Mouse (Mus musculus): ENCODE measurements around the gene Olfm1. TPM values are rescaled to one million over a fixed set of nuclear protein-coding genes. Genes with fewer than 3 reads are reported as not detected.
A peak's percentile ranks its signal among the peaks of the same experiment; 100 is the strongest.

Olfm1 gene
- polyA plus RNA-seq, 1 experiment from 2014 or later = 4.9 TPM

DNA sequence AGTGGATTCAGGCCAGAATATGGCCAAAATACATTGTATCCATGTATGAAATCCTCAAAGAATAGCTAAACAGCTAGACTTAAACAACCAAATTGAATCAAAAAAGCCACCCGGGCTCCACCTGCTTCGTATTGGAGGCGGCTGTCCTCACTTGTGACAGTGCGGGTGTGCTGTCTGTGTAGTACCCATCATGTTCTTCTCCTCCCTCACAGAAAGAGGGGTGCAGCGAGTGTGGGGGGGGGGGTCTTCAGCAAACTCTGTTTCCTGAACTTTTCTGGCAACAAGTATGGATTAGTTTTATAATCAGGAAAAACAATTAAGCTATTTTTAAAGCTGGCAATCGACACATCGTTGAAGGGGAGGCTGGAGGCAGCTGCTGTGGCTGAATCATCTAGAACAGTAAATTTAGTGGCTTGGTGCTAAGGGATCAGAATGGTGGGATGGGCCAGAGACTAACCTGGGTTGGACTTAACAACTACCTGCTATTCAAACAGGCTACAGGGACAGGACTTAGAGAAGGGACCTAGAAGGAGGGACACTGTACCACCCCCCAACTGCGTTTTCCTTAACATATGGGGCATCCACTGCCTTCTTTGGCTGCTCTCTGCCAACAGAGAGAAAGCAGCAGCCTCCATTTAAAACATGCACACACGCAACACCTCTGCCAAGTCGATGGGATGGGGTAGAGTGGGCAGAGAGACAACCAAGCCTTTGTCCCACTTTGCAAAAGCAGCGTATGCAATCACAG lies 79.6 kb downstream of the Olfm1 start:
- ATAC-seq (ENCODE audit: extremely low read depth, insufficient number of reproducible peaks, low FRiP score, low TSS enrichment) = no peak
- H3K4me2 ChIP-seq = no peak overlapping the region

DNA sequence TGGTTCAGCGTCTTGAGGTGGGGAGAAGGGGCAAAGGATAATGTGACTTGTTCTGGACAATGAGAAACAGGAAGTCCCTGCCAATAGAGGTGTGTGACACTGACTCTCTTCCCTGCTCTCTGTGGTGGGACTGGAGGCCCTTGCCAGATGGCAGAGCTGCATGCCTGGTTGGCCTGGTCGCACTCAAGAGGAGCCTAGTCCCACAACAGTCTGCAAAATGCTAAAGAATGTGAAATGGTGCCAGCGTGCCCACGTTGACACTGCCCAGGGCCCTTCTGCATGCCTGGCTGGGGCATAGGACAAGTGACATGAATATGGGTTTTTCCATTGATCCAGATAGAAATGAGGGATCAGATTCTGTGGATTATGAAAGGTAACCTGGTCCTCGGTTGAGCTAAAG lies 81.2 kb downstream of the Olfm1 start:
- Histone ChIP-seq H3K36me3 (no peaks in the 10 kb centered on the region), H3K27ac (replicated peaks) (no peak overlapping the region), H3K9me3 (no peaks in the 10 kb centered on the region), H3K27me3 (replicated peaks) (0 out of 2 replicates have a peak, but pooled peaks cover 6% of the 10 kb centered on the region), H3K4me2 (no peak overlapping the region), H3K9ac (no peak overlapping the region), H3K4me1 (peaks cover 32% of the 10 kb centered on the region), H3K4me3 (no peak overlapping the region)
- 78% methylated on average over 5 of the region's 5 CpGs for WGBS
- ATAC-seq (ENCODE audit: extremely low read depth, insufficient number of reproducible peaks, low FRiP score, low TSS enrichment) = no peak

More for the DNA sequence above, 79.6 kb downstream of the Olfm1 start:
- Histone ChIP-seq H3K4me1 (peaks cover 16% of the 10 kb centered on the region), H3K9ac (no peak overlapping the region), H3K27me3 (replicated peaks) (0 out of 2 replicates have a peak, but pooled peaks cover 6% of the 10 kb centered on the region), H3K27ac (replicated peaks) (no peak overlapping the region), H3K36me3 (no peaks in the 10 kb centered on the region), H3K9me3 (no peaks in the 10 kb centered on the region), H3K4me3 (no peak overlapping the region)
- 71% methylated on average over 11 of the region's 11 CpGs for WGBS

DNA sequence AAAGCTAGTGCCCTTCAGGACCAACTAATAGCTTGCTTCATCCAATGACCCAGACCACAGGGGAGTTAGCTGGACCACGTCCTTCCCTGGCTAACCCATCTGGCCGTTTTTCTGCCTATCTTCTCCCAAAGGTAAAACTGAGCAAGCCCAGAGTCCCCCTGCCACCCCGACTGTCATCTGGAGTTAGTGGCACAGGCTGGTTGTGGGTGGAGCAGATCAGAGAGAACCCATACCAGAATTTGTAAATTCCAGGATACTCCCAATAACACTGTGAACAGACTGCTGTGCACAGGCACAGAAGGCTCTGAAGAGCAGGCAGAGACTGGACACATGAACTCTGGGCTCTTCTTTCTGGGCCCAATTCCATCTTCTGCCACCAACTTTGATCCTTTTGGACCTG lies 82.6 kb downstream of the Olfm1 start:
- 57% methylated on average over 3 of the region's 3 CpGs for WGBS
- Histone ChIP-seq H3K36me3 (no peaks in the 10 kb centered on the region), H3K4me2 (no peak overlapping the region), H3K4me1 (peaks cover 39% of the 10 kb centered on the region), H3K9ac (no peak overlapping the region), H3K4me3 (no peak overlapping the region), H3K9me3 (no peaks in the 10 kb centered on the region), H3K27me3 (replicated peaks) (0 out of 2 replicates have a peak, but pooled peaks cover 6% of the 10 kb centered on the region), H3K27ac (replicated peaks) (no peak overlapping the region)
- ATAC-seq (ENCODE audit: extremely low read depth, insufficient number of reproducible peaks, low FRiP score, low TSS enrichment) = no peak

DNA sequence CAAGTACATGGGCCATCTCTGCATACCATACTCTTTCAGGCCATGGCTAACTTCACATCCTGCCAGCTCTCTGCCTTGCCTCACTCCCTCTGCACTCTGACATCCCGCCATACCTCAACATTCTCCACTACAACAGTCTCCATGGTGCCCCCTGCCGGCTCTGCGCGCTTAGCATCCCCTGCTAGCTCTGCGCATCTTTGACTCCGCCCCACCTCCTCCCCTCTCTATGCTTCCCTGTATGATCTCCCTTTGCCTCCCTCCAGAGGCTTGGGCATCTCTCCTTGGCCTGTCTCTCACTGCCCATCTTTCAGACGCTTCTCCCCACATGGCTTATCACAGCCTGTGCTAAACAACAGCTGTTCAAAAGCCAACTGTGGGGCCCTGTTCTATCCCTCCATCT lies 85.4 kb downstream of the Olfm1 start:
- H3K4me3 ChIP-seq = no peak overlapping the region
- H3K27me3 ChIP-seq (replicated peaks) = 0 out of 2 replicates have a peak, but pooled peaks cover 6% of the 10 kb centered on the region
- peaks cover 34% of the 10 kb centered on the region for H3K4me1 ChIP-seq
- no peak for ATAC-seq (ENCODE audit: extremely low read depth, insufficient number of reproducible peaks, low FRiP score, low TSS enrichment)
- H3K9ac ChIP-seq = no peak overlapping the region
- no peak overlapping the region for H3K4me2 ChIP-seq
- 10% methylated on average over 7 of the region's 7 CpGs for WGBS
- no peaks in the 10 kb centered on the region for H3K9me3 ChIP-seq
- H3K36me3 ChIP-seq = no peaks in the 10 kb centered on the region
- 0 out of 2 replicates have a peak overlapping the region, but pooled peaks have one; percentile 55 for H3K27ac ChIP-seq (replicated peaks)

DNA sequence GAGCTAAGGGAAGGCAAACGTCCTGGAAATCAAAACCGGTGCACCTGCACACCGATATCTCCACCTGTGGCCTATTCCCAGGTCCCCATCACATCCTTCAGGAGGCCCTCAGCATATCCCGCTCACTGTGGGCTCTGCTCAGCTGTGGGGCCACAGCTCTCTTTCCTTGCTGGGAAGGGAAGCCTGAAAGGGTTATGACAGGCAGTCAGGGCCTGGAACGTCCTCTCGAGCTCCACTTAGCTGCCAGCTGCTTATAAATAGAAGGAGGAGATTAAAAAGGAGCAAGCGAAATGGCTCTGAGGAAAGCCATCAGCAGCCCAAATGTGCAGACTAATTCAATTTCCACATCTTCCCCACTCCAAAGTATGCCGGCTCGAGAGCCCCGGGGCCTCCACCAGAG lies 86.1 kb downstream of the Olfm1 start:
- no peaks in the 10 kb centered on the region for H3K36me3 ChIP-seq
- no peak overlapping the region for H3K4me2 ChIP-seq
- no peak overlapping the region; the same call in 1 of the 2 replicates for H3K9ac ChIP-seq
- no peak for ATAC-seq (ENCODE audit: extremely low read depth, insufficient number of reproducible peaks, low FRiP score, low TSS enrichment)
- no peak overlapping the region for H3K4me3 ChIP-seq
- WGBS = 48% methylated on average over 10 of the region's 10 CpGs
- H3K27ac ChIP-seq (replicated peaks) = peak overlapping the region; percentile 55
- H3K27me3 ChIP-seq (replicated peaks) = 0 out of 2 replicates have a peak, but pooled peaks cover 6% of the 10 kb centered on the region
- no peaks in the 10 kb centered on the region for H3K9me3 ChIP-seq
- H3K4me1 ChIP-seq = peaks cover 34% of the 10 kb centered on the region

Other genes with a start within 250 kb of the Olfm1 start
- gene Fcnb, start 108.1 kb upstream of the Olfm1 start, polyA plus RNA-seq (2015; fragmentation: Nextera tagmentation; extraction: Ambion mirVana) = 0.25 and 0.28 TPM in 2 replicates